Mouse (Mus musculus) stomach, embryonic 14.5 days (tissue): Measurements from ENCODE around the gene Gp5. TPM values are rescaled to one million over a fixed set of nuclear protein-coding genes. Genes with fewer than 3 reads are reported as not detected.

ENCODE experiments used
- ATAC-seq: fragments of 200-750 bp; cut with Nextera tagmentation; 2 replicates; pipeline ENCODE4 v1.8.0; 2017; ENCODE audit warnings: low read depth, moderate TSS enrichment; ENCODE audit not compliant: insufficient number of reproducible peaks, insufficient read depth, low FRiP score
- H3K27ac ChIP-seq: fragments of 300-500 bp; sonication (generic); 2 replicates; pipeline ENCODE4 v1.5.1; 2014; ENCODE audit warnings: mild to moderate bottlenecking, low read length, moderate library complexity, mixed read lengths
- H3K27me3 ChIP-seq: fragments of 300-500 bp; sonication (generic); 2 replicates; pipeline ENCODE4 v1.6.1; 2014; ENCODE audit warnings: low read length, control low read depth, mixed read lengths; ENCODE audit not compliant: control insufficient read depth, insufficient read depth
- H3K36me3 ChIP-seq: fragments of 300-500 bp; sonication (generic); 2 replicates; pipeline ENCODE4 v1.6.1; 2014; ENCODE audit warnings: mild to moderate bottlenecking, control low read depth, low read length, moderate library complexity, mixed read lengths; ENCODE audit not compliant: control insufficient read depth, insufficient read depth
- H3K4me1 ChIP-seq: fragments of 300-500 bp; sonication (generic); 2 replicates; pipeline ENCODE4 v1.6.1; 2014; ENCODE audit warnings: low read length, control low read depth, mixed read lengths; ENCODE audit not compliant: control insufficient read depth, insufficient read depth
- H3K4me2 ChIP-seq: fragments of 300-500 bp; sonication (generic); replicated peaks from 2 replicates; pipeline ENCODE4 v1.6.1; 2014; ENCODE audit warnings: low read depth, low read length, control low read depth
- H3K4me3 ChIP-seq: fragments of 300-500 bp; sonication (generic); 2 replicates; pipeline ENCODE4 v1.5.1; 2014; ENCODE audit warnings: low read depth, low read length, control low read depth
- H3K9ac ChIP-seq: fragments of 300-500 bp; sonication (generic); replicated peaks from 2 replicates; pipeline ENCODE4 v1.6.1; 2014; ENCODE audit warnings: low read depth, mild to moderate bottlenecking, control low read depth, low read length, moderate library complexity, mixed read lengths
- H3K9me3 ChIP-seq: fragments of 300-500 bp; sonication (generic); 2 replicates; pipeline ENCODE4 v1.6.1; 2016; ENCODE audit warnings: low read depth, low read length, control low read depth; ENCODE audit not compliant: control insufficient read depth
- WGBS: fragments of 180-500 bp; shearing (Covaris S2); extraction: QIAGEN DNeasy Blood & Tissue Kit; methylation state at CpG from one replicate; pipeline ENCODE4 v1.1.7; 2014; 5-methylcytosine and 5-hydroxymethylcytosine counted together
- polyA plus RNA-seq: library from polyadenylated mRNA; unstranded; fragments of >200 nt; fragmentation: Nextera tagmentation; extraction: Ambion mirVana; gene quantifications from 2 replicates; pipeline ENCODE4 v1.2.1, GENCODE M21; 2014

Gp5 gene
- polyA plus RNA-seq, 1 experiment from 2014 or later = 0.65 TPM

DNA sequence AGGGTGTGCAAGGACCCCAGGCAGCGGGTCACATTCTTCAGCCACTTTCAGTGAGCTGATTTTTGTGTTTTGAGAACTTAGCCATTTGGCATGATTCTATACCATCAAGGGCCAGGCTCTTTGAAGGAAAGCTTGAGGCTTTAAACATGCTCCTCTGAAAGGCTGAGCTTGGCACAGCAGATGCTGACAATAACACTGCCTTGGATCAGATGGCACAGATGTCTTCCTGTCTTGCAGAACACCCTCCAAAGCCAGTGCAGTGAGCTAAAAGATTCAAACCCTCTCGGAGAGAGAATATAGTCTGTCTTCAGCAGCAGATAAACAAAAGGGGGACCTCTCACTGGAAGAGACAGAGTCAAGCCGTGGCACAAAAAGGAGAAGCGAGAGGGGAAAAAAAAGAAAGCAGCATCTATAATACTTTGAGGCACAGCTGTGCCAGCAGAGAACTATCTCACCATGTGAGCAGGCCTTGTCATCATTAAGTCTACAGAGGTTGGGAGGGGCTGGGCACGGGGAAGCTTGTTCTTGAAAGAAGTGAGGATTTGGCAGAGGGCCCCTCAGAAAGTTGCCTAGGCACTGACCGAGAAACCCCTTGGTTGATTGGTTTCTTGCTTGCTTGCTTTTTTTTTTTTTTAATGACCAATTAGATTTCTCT is 38.5 kb downstream of the Gp5 start:
- Histone ChIP-seq H3K27me3 (no peaks in the 10 kb centered on the region), H3K9ac (no peak overlapping the region), H3K4me3 (no peak overlapping the region), H3K4me1 (peaks cover 10% of the 10 kb centered on the region; the same call in 1 of the 2 replicates), H3K9me3 (no peaks in the 10 kb centered on the region), H3K4me2 (no peak overlapping the region), H3K36me3 (no peaks in the 10 kb centered on the region), H3K27ac (peak overlapping the region; percentile 52)
- no peak for ATAC-seq
- WGBS = 61% methylated on average over 6 of the region's 6 CpGs

DNA sequence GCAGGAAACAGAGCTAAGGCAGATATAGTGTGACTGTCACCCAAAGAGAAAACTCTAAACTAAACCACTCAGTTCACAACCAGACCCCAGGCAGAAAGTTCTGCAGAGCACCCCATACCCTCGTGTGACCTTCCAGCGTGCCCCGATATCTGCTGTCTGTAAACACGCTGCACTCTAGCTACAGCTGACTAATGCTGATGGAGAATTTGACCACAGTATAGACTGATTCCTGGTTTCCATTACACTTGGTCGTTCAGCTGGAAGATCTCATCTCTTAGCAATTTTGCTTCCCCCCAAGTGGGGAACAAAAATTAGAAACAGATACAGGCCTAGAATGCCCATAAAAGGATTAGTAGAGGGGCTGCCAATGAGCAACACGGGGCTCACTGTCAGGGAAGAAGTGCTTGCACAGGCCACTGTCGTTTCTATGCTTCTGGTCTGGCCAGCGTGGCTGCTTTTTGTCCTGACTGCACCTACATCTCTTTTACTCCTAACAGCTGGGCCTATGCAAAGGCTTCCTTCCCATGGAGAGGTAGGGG is 39.3 kb downstream of the Gp5 start:
- ATAC-seq = 0 out of 2 replicates have a peak, but pooled peaks have one; percentile 49
- Histone ChIP-seq H3K36me3 (no peaks in the 10 kb centered on the region), H3K27me3 (no peaks in the 10 kb centered on the region), H3K9me3 (no peaks in the 10 kb centered on the region), H3K9ac (no peak overlapping the region), H3K4me3 (no peak overlapping the region), H3K4me2 (no peak overlapping the region), H3K27ac (peak overlapping the region; percentile 52), H3K4me1 (peaks cover 10% of the 10 kb centered on the region; the same call in 1 of the 2 replicates)
- WGBS = 45% methylated on average over 8 of the region's 8 CpGs

DNA sequence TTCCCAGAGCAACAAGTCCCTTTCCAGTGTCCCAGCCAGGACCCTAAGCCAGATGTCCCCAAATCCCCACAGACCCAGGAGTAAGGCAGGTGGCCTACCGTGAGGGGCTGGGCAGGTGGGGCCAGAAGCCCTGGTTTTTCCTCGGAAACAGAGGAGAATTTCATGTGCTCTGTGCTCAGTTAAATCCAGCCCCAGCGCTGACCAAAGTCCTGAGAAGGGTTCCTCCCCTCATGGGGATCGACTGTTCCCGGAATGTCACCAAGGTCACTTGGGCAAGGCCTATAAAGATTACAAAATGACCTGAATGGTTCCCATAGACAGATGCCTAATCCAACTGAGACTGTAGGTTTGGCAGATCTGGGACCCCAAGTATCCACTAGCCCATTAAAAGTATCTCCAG is 43.2 kb downstream of the Gp5 start, which contains the start of gene Cpn2:
Cpn2 (minus strand) TSS at position 141 of the 400 bp plus-strand sequence.
- Histone ChIP-seq H3K9ac (no peak within 1 kb of the TSS), H3K27ac (no peak within 1 kb of the TSS), H3K9me3 (no peaks in the 10 kb centered on the region), H3K36me3 (no peaks in the 10 kb centered on the region), H3K4me3 (no peak within 1 kb of the TSS), H3K4me1 (peaks cover 10% of the 10 kb centered on the region; the same call in 1 of the 2 replicates), H3K4me2 (no peak within 1 kb of the TSS), H3K27me3 (no peaks in the 10 kb centered on the region)
- WGBS = 63% methylated on average over 5 of the region's 5 CpGs
- ATAC-seq = no peak

DNA sequence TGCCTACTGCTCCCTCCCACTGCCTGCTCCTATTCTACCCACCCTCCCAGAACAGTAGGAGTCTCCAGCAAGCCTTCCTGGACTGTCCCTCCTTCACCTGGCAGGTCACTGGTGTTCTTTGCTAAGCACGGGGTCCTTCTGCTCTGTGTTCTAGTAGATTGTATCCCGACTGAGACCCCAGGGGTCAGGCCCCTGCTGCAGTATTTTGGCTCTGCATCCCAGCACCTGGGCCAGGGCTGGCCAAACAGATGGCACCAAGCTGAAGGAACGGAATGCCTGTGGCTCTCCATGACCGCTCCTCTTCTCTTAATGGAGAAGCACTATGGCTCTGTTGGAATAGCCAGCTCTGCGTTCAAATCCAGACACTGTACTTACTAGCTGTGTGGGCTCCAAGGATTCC is 44.0 kb downstream of the Gp5 start:
- no peak for ATAC-seq
- H3K27me3 ChIP-seq = no peaks in the 10 kb centered on the region
- no peak overlapping the region for H3K4me2 ChIP-seq
- H3K4me3 ChIP-seq = no peak overlapping the region
- 79% methylated on average over 5 of the region's 5 CpGs for WGBS
- H3K36me3 ChIP-seq = no peaks in the 10 kb centered on the region
- H3K27ac ChIP-seq = no peak overlapping the region
- H3K9ac ChIP-seq = no peak overlapping the region
- peaks cover 5% of the 10 kb centered on the region; the same call in 1 of the 2 replicates for H3K4me1 ChIP-seq
- no peaks in the 10 kb centered on the region for H3K9me3 ChIP-seq

DNA sequence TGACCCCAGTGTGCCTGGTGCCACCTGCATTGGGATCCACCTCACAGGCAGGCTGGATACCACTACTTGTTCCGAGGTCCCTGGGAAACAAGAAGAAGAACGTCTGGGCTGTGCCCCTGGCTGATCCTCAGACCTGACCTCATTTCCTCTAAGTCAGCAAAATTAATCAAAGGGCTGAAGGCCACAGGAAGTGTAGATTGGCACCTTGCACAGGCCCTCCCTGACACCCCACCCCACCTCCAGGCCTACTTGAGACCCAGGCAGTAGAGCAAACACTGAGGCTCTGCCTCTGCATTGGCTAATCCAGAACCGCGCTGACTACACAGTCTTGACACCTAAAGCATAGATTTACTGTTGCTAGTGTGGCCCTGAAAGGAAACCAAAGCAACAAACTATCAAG is 45.0 kb downstream of the Gp5 start:
- no peaks in the 10 kb centered on the region for H3K9me3 ChIP-seq
- no peak overlapping the region for H3K9ac ChIP-seq
- H3K4me2 ChIP-seq = no peak overlapping the region
- H3K36me3 ChIP-seq = no peaks in the 10 kb centered on the region
- H3K27ac ChIP-seq = no peak overlapping the region
- no peaks in the 10 kb centered on the region for H3K4me1 ChIP-seq
- no peak overlapping the region for H3K4me3 ChIP-seq
- no peak for ATAC-seq
- no peaks in the 10 kb centered on the region for H3K27me3 ChIP-seq
- WGBS = 49% methylated on average over 4 of the region's 4 CpGs

DNA sequence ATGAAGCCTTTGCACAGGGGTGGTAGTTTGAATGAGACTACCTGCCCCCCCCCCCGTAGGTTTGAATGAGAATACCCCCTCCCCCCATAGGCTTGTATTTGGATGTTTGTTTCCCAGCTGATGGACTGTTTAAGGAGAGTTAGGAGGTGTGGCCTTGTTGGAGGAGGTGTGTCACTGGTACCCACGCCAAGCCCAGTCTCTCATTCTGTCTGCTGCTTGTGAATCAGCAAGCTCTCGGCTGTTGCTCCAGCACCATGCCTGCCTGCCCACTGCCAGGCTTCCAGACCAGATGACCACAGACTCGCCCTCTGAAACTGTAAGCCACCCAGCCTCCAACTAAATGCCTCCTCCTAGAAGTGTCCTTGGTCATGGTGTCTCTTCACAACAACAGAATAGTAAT is 47.4 kb downstream of the Gp5 start:
- Histone ChIP-seq H3K4me1 (no peaks in the 10 kb centered on the region), H3K27me3 (no peaks in the 10 kb centered on the region), H3K4me3 (no peak overlapping the region), H3K27ac (no peak overlapping the region), H3K36me3 (no peaks in the 10 kb centered on the region), H3K4me2 (no peak overlapping the region), H3K9me3 (no peaks in the 10 kb centered on the region), H3K9ac (no peak overlapping the region)
- 68% methylated on average over 4 of the region's 4 CpGs for WGBS
- ATAC-seq = no peak

DNA sequence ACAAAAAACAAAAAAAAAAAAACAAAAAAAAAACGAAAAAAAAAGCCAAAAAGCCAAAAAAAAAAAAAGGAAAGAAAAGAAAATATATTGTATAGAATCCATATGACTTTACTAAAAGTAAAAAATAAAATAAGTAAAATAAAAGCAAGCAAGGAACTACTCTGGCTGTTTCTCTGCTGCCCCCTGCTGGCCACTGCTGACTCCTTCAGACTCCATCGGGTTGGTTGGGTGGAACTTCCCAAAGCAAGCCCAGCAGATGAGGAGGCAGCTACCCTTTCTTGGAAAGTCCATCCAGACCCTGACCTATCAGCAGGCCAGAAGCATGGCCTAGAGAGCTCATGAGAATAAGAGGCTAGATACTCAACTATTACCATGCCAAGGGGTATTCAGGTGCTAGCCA is 47.9 kb downstream of the Gp5 start:
- WGBS = 0% methylated on average over 2 of the region's 2 CpGs
- no peaks in the 10 kb centered on the region for H3K9me3 ChIP-seq
- no peaks in the 10 kb centered on the region for H3K4me1 ChIP-seq
- H3K4me3 ChIP-seq = no peak overlapping the region
- no peaks in the 10 kb centered on the region for H3K36me3 ChIP-seq
- ATAC-seq = peak; percentile 33; the same call in 1 of the 2 replicates
- H3K27me3 ChIP-seq = no peaks in the 10 kb centered on the region
- no peak overlapping the region for H3K4me2 ChIP-seq
- H3K27ac ChIP-seq = no peak overlapping the region
- H3K9ac ChIP-seq = no peak overlapping the region

DNA sequence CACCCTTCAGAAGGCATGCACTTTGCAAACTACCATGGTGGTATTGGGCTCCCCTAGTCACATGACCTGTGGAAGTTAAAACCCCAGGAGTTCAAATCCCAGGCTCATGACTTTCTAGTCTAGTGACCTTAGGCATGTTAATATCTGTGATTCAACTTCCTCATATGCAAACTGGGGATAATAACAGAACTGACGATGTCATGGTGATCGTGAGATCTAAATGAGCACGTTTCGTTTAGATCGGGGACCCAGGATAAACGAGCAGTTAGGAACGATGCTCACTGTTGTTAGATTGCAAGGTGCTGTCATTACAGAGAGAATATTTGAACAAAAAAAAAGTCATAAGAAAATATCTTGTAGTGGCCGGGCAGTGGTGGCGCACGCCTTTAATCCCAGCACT is 48.4 kb downstream of the Gp5 start:
- 87% methylated on average over 10 of the region's 10 CpGs for WGBS
- H3K9ac ChIP-seq = no peak overlapping the region
- no peaks in the 10 kb centered on the region for H3K36me3 ChIP-seq
- no peak overlapping the region for H3K4me2 ChIP-seq
- H3K27me3 ChIP-seq = no peaks in the 10 kb centered on the region
- no peak for ATAC-seq
- no peak overlapping the region for H3K27ac ChIP-seq
- no peak overlapping the region for H3K4me3 ChIP-seq
- no peaks in the 10 kb centered on the region for H3K9me3 ChIP-seq
- H3K4me1 ChIP-seq = no peaks in the 10 kb centered on the region

DNA sequence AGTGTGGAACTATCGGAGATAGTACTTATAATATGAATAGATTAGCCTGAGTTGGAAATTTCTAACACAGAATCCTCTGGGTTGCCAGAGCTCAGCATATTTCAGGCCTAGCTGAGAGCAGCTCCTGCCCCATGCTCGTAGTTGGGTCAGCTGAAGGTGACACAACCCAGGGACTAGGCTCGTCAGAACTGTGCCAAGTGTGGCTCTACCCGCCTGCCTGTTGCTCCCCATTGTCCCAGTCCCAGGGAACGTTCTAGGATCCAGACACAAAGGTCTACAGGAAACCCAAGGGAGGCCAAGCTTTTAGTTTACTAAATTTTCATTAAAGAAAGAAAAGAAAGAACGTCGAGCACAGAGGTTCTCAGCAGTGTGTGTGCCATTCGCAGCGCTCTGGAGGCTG is 49.2 kb downstream of the Gp5 start:
- no peaks in the 10 kb centered on the region for H3K4me1 ChIP-seq
- H3K27me3 ChIP-seq = no peaks in the 10 kb centered on the region
- ATAC-seq = no peak
- no peaks in the 10 kb centered on the region for H3K9me3 ChIP-seq
- no peaks in the 10 kb centered on the region for H3K36me3 ChIP-seq
- no peak overlapping the region for H3K27ac ChIP-seq
- WGBS = 93% methylated on average over 9 of the region's 9 CpGs
- no peak overlapping the region for H3K9ac ChIP-seq
- H3K4me3 ChIP-seq = no peak overlapping the region
- no peak overlapping the region for H3K4me2 ChIP-seq
